In the genomic region with DNA sequence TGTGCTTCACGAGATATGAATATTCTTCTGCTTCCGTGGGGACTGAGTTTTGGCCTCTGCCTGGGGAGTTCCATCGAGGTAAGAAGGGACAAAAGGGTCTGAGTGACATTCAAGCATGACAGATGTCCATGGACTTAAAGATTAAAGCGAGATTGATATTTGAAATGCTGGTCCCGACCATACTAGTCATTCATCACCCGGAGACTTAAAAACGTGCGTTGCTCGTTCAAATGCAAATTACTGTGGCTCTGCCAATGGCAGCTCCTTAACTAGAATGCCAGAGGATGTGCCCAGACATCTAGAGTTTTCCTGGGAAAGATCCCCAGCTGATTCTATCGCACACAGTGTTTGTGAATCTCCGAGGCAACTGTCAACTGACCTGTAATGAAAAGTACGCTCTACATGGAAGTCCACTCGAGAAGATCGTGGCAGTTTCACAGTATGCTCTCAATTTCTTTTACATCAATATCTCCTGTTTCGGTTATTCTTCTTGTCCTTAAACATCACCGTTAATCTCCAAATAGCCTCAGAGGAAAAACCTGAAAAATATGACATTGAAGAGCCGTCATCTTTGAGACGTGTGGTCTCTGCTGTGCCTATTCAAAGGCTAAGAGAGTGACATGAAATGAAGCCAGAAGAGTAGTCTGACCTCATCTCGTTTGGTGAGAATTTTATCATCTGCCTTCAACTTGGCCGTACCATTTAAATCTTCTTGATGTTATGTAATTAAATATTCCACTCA, we compare ENCODE assay signal across 8 mouse cellular contexts. TPM values are rescaled to one million over a fixed set of nuclear protein-coding genes. Genes with fewer than 3 reads are reported as not detected.
DNase-seq lines count a peak whose midpoint lies in the region; ATAC-seq and TF ChIP-seq lines count a peak whose summit lies in the region.
"Not testable (repeated sequence)": the region's sequence is repeated elsewhere in the genome, so short reads cannot be mapped to it uniquely, and the experiment has no call there.

No protein-coding gene starts in this region.

- H3K27me3 ChIP-seq in forebrain, embryonic 11.5 days (ENCODE audit: control insufficient read depth, insufficient read depth, low read length); heart, embryonic 10.5 days (ENCODE audit: insufficient read depth, poor library complexity, severe bottlenecking); liver, adult 2 months (ENCODE audit: control insufficient read depth, insufficient read depth, low read length); neural tube, embryonic 12.5 days (replicated peaks); testis, adult 2 months (ENCODE audit: control insufficient read depth, insufficient read depth, low read length): not testable (repeated sequence)

- peaks cover 42% of the 10 kb centered on the region for H3K9me3 ChIP-seq in forebrain, embryonic 11.5 days (ENCODE audit: control insufficient read depth, low read length)
- H3K9me3 ChIP-seq in heart, embryonic 10.5 days, result peaks cover 85% of the 10 kb centered on the region
- H3K9me3 ChIP-seq in neural tube, embryonic 12.5 days, result peaks cover 71% of the 10 kb centered on the region

- not testable (repeated sequence) for H3K4me2 ChIP-seq in forebrain, embryonic 11.5 days (ENCODE audit: low read depth, low read length, severe bottlenecking)
- H3K4me2 ChIP-seq in neural tube, embryonic 12.5 days (replicated peaks), result peak overlapping the region; percentile 2

- H3K4me1 ChIP-seq in forebrain, embryonic 11.5 days (replicated peaks; ENCODE audit: control insufficient read depth, insufficient read depth, low read length); heart, embryonic 10.5 days; neural tube, embryonic 12.5 days; testis, adult 2 months (ENCODE audit: control insufficient read depth, insufficient read depth, low read length): not testable (repeated sequence)
- peaks cover 12% of the 10 kb centered on the region for H3K4me1 ChIP-seq in liver, adult 2 months (ENCODE audit: control insufficient read depth, insufficient read depth, low read length)

- not testable (repeated sequence) for TF ChIP-seq POLR2A in liver, adult 2 months (IDR thresholded peaks at IDR 0.05; ENCODE audit: extremely low read depth, insufficient read depth, low read length); testis, adult 2 months (IDR thresholded peaks at IDR 0.05; ENCODE audit: control insufficient read depth, low read depth, low read length)

- ATAC-seq in forebrain, embryonic 11.5 days (replicated peaks; ENCODE audit: low FRiP score), result not testable (repeated sequence)
- ATAC-seq in inflammation-experienced regulatory T-cells, adult 6 months, result peak; percentile 13
- peak; percentile 11; the same call in 1 of the 2 replicates for ATAC-seq in neural tube, embryonic 12.5 days (ENCODE audit: low FRiP score, low read depth)

- peaks cover 39% of the 10 kb centered on the region for H3K36me3 ChIP-seq in forebrain, embryonic 11.5 days (ENCODE audit: control insufficient read depth, insufficient read depth, low read length)
- H3K36me3 ChIP-seq in heart, embryonic 10.5 days, result peaks cover 65% of the 10 kb centered on the region
- not testable (repeated sequence) for H3K36me3 ChIP-seq in liver, adult 2 months (ENCODE audit: control insufficient read depth, insufficient read depth, low read length); testis, adult 2 months (ENCODE audit: control insufficient read depth, insufficient read depth, low read length)
- H3K36me3 ChIP-seq in neural tube, embryonic 12.5 days, result peaks cover 42% of the 10 kb centered on the region

- H3K79me2 ChIP-seq in liver, adult 2 months (ENCODE audit: control insufficient read depth, insufficient read depth, low read length), result not testable (repeated sequence)

- H3K27ac ChIP-seq in forebrain, embryonic 11.5 days (ENCODE audit: low read depth, low read length); heart, embryonic 10.5 days; liver, adult 2 months (replicated peaks; ENCODE audit: insufficient read depth, low read depth, low read length); neural tube, embryonic 12.5 days: not testable (repeated sequence)
- peak overlapping the region; percentile 19; the same call in 1 of the 2 replicates for H3K27ac ChIP-seq in testis, adult 2 months (ENCODE audit: control insufficient read depth, insufficient read depth, low read depth, low read length)

- H3K9ac ChIP-seq in forebrain, embryonic 11.5 days (ENCODE audit: low read length); liver, adult 2 months (ENCODE audit: low read depth, low read length); neural tube, embryonic 12.5 days: not testable (repeated sequence)

- H3K4me3 ChIP-seq in forebrain, embryonic 11.5 days (ENCODE audit: low read depth, low read length); heart, embryonic 10.5 days; liver, adult 2 months (ENCODE audit: insufficient read depth, low read depth, low read length); neural tube, embryonic 12.5 days; testis, adult 2 months (ENCODE audit: control insufficient read depth, low read depth, low read length): not testable (repeated sequence)

- 85% methylated on average over 20 of the region's 20 CpGs for WGBS in forebrain, embryonic 11.5 days
- WGBS in heart, embryonic 10.5 days, result 82% methylated on average over 20 of the region's 20 CpGs
- 80% methylated on average over 20 of the region's 20 CpGs for WGBS in liver, adult 2 months
- WGBS in neural tube, embryonic 12.5 days, result 82% methylated on average over 20 of the region's 20 CpGs

- not testable (repeated sequence) for TF ChIP-seq CTCF in liver, adult 2 months (IDR thresholded peaks at IDR 0.05; ENCODE audit: low read depth, low read length); testis, adult 2 months (IDR thresholded peaks at IDR 0.05; ENCODE audit: control insufficient read depth, insufficient read depth, insufficient replicate concordance, low read depth, low read length)

- peak; percentile 2 for DNase-seq in ES-CJ7 (ENCODE audit: low read depth, low spot score)
- DNase-seq in c-Kit-positive CD71-positive TER-119-negative erythroid progenitor cells, embryonic 14.5 days (ENCODE audit: low read depth), result peak; percentile 31
- DNase-seq in forebrain, embryonic 11.5 days (ENCODE audit: low spot score), result peak; percentile 52
- DNase-seq in heart, embryonic 10.5 days (ENCODE audit: low spot score), result peak; percentile 73
- peak; percentile 25 for DNase-seq in liver, adult 2 months (ENCODE audit: extremely low read depth, low read depth, low spot score)

RNA-seq across cellular contexts. Expression of gene Gm21887, which starts 29.8 kb away (rescaled TPM):
- polyA plus RNA-seq in forebrain, embryonic 11.5 days (2014; fragmentation: Nextera tagmentation; extraction: Ambion mirVana), result 321 and 384 TPM in 2 replicates
- 121 and 172 TPM in 2 replicates for polyA plus RNA-seq in heart, embryonic 10.5 days (2016; fragmentation: Nextera tagmentation; extraction: Ambion mirVana)
- 10 to 100 TPM in 2 of 3 experiments, under 1 TPM in 1; 0.88 to 24.9 (median 14.6) TPM for polyA plus RNA-seq in inflammation-experienced regulatory T-cells, adult 6 months (2017; shearing (Covaris generic))
- 8.0 and 11.5 TPM in 2 replicates for total RNA-seq in liver, adult 2 months (2014; rRNA removed)
- polyA plus RNA-seq in liver, adult 2 months (2012; rRNA removed), result 102 and 123 TPM in 2 replicates
- 240 and 361 TPM in 2 replicates for polyA plus RNA-seq in neural tube, embryonic 12.5 days (2016; fragmentation: Nextera tagmentation; extraction: Ambion mirVana)
- polyA plus RNA-seq in testis, adult 2 months (2012; rRNA removed), result 44.3 and 111 TPM in 2 replicates

Comparison
In these comparisons a context has a peak if more than half of its experiments do, and no peak if none do; other contexts are left out.
1. DNase-seq: peak in every context shown above with its lines; median percentile 73 in heart, embryonic 10.5 days; 52 in forebrain, embryonic 11.5 days; 31 in c-Kit-positive CD71-positive TER-119-negative erythroid progenitor cells, embryonic 14.5 days; 25 in liver, adult 2 months; 2 in ES-CJ7.